Mouse (Mus musculus): Measurements from ENCODE around the gene Acat2. TPM values are rescaled to one million over a fixed set of nuclear protein-coding genes. Genes with fewer than 3 reads are reported as not detected.
"Not testable (repeated sequence)": the region's sequence is repeated elsewhere in the genome, so short reads cannot be mapped to it uniquely, and the experiment has no call there.

Gene Acat2
- polyA plus RNA-seq, 1 experiment from 2014 or later: 360 TPM

- ATAC-seq: no peak
- Histone ChIP-seq H3K4me1 (replicated peaks) (no peaks in the 10 kb centered on the region), H3K4me3 (replicated peaks) (no peak overlapping the region), H3K4me2 (replicated peaks) (no peak overlapping the region), H3K27ac (no peak overlapping the region), H3K36me3 (peaks cover 72% of the 10 kb centered on the region), H3K9ac (replicated peaks) (no peak overlapping the region), H3K9me3 (no peaks in the 10 kb centered on the region), H3K27me3 (no peaks in the 10 kb centered on the region)
- WGBS: 92% methylated on average over 5 of the region's 5 CpGs
Measured at GRCm38 (mm10) chr17:12949669-12950068, 10.9 kb downstream of the Acat2 start.

GRCm38 (mm10) chr17:12942459-12943162 is 17.9 kb downstream of the Acat2 start:
- peaks cover 46% of the 10 kb centered on the region for H3K36me3 ChIP-seq
- no peak overlapping the region for H3K27ac ChIP-seq
- peaks cover 10% of the 10 kb centered on the region for H3K4me1 ChIP-seq (replicated peaks)
- WGBS: 97% methylated on average over 6 of the region's 6 CpGs
- H3K4me2 ChIP-seq (replicated peaks): no peak overlapping the region
- H3K9me3 ChIP-seq: no peaks in the 10 kb centered on the region
- no peaks in the 10 kb centered on the region for H3K27me3 ChIP-seq
- ATAC-seq: no peak
- no peak overlapping the region for H3K4me3 ChIP-seq (replicated peaks)
- H3K9ac ChIP-seq (replicated peaks): no peak overlapping the region

- no peaks in the 10 kb centered on the region for H3K27me3 ChIP-seq
- no peak overlapping the region for H3K27ac ChIP-seq
- peaks cover 44% of the 10 kb centered on the region for H3K36me3 ChIP-seq
- H3K9ac ChIP-seq (replicated peaks): no peak overlapping the region
- 81% methylated on average over 8 of the region's 8 CpGs for WGBS
- ATAC-seq: no peak
- H3K4me1 ChIP-seq (replicated peaks): peaks cover 10% of the 10 kb centered on the region
- no peak overlapping the region for H3K4me3 ChIP-seq (replicated peaks)
- H3K4me2 ChIP-seq (replicated peaks): no peak overlapping the region
- no peaks in the 10 kb centered on the region for H3K9me3 ChIP-seq
Measured at GRCm38 (mm10) chr17:12941543-12942260, 18.8 kb downstream of the Acat2 start.

GRCm38 (mm10) chr17:12940151-12940805 is 20.3 kb downstream of the Acat2 start, which contains the start of gene Acat3:
Acat3 (minus strand) TSS chr17:12940600.
- Histone ChIP-seq H3K27me3 (no peaks in the 10 kb centered on the region), H3K4me1 (replicated peaks) (peaks cover 10% of the 10 kb centered on the region), H3K4me3 (replicated peaks) (peak within 1 kb of the TSS; percentile 18), H3K9me3 (no peaks in the 10 kb centered on the region), H3K4me2 (replicated peaks) (peak within 1 kb of the TSS; percentile 50), H3K9ac (replicated peaks) (peak within 1 kb of the TSS; percentile 36; the same call in 1 of the 2 replicates), H3K36me3 (peaks cover 31% of the 10 kb centered on the region), H3K27ac (no peak within 1 kb of the TSS)
- 15% methylated on average over 27 of the region's 27 CpGs for WGBS
- peak; percentile 75 for ATAC-seq

GRCm38 (mm10) chr17:12939377-12940148 is 21.0 kb downstream of the Acat2 start:
- Histone ChIP-seq H3K4me1 (replicated peaks) (peaks cover 10% of the 10 kb centered on the region), H3K4me2 (replicated peaks) (peak overlapping the region; percentile 50), H3K36me3 (peaks cover 24% of the 10 kb centered on the region)
- peak; percentile 74 for ATAC-seq
- not testable (repeated sequence) for H3K27me3 ChIP-seq; H3K4me3 ChIP-seq (replicated peaks); H3K9ac ChIP-seq (replicated peaks); H3K27ac ChIP-seq; H3K9me3 ChIP-seq
- 46% methylated on average over 2 of the region's 12 CpGs for WGBS

- no peak for ATAC-seq
- Histone ChIP-seq H3K36me3 (peaks cover 11% of the 10 kb centered on the region), H3K4me2 (replicated peaks) (no peak overlapping the region), H3K4me1 (replicated peaks) (peaks cover 10% of the 10 kb centered on the region), H3K9me3 (no peaks in the 10 kb centered on the region), H3K27me3 (no peaks in the 10 kb centered on the region), H3K27ac (no peak overlapping the region), H3K9ac (replicated peaks) (no peak overlapping the region), H3K4me3 (replicated peaks) (no peak overlapping the region)
- 25% methylated on average over 2 of the region's 2 CpGs for WGBS
Measured at GRCm38 (mm10) chr17:12938077-12938476, 22.5 kb downstream of the Acat2 start.

- no peak for ATAC-seq
- H3K27ac ChIP-seq: no peak overlapping the region
- 95% methylated on average over 2 of the region's 2 CpGs for WGBS
- peaks cover 5% of the 10 kb centered on the region for H3K36me3 ChIP-seq
- H3K9me3 ChIP-seq: no peaks in the 10 kb centered on the region
- no peak overlapping the region for H3K4me2 ChIP-seq (replicated peaks)
- peaks cover 10% of the 10 kb centered on the region for H3K4me1 ChIP-seq (replicated peaks)
- no peak overlapping the region for H3K4me3 ChIP-seq (replicated peaks)
- H3K9ac ChIP-seq (replicated peaks): no peak overlapping the region
- H3K27me3 ChIP-seq: no peaks in the 10 kb centered on the region
Measured at GRCm38 (mm10) chr17:12937412-12937970, 23.1 kb downstream of the Acat2 start.

- no peak overlapping the region for H3K4me2 ChIP-seq (replicated peaks)
- H3K9me3 ChIP-seq: no peaks in the 10 kb centered on the region
- H3K27ac ChIP-seq: no peak overlapping the region
- no peaks in the 10 kb centered on the region for H3K36me3 ChIP-seq
- no peak overlapping the region for H3K4me3 ChIP-seq (replicated peaks)
- no peaks in the 10 kb centered on the region for H3K27me3 ChIP-seq
- no peak overlapping the region for H3K9ac ChIP-seq (replicated peaks)
- H3K4me1 ChIP-seq (replicated peaks): peaks cover 10% of the 10 kb centered on the region
- 44% methylated on average over 4 of the region's 4 CpGs for WGBS
- ATAC-seq: no peak
Measured at GRCm38 (mm10) chr17:12935719-12936118, 24.8 kb downstream of the Acat2 start.

GRCm38 (mm10) chr17:12931576-12931975 is 29.0 kb downstream of the Acat2 start:
- not testable (repeated sequence) for H3K4me2 ChIP-seq (replicated peaks); H3K4me1 ChIP-seq (replicated peaks); H3K9ac ChIP-seq (replicated peaks); ATAC-seq; H3K9me3 ChIP-seq; H3K27me3 ChIP-seq; H3K27ac ChIP-seq; H3K4me3 ChIP-seq (replicated peaks)
- H3K36me3 ChIP-seq: peaks cover 12% of the 10 kb centered on the region
- WGBS: 83% methylated on average over 5 of the region's 5 CpGs

- peaks cover 65% of the 10 kb centered on the region for H3K36me3 ChIP-seq
- H3K9me3 ChIP-seq: no peaks in the 10 kb centered on the region
- 89% methylated on average over 8 of the region's 8 CpGs for WGBS
- no peaks in the 10 kb centered on the region for H3K27me3 ChIP-seq
- H3K4me3 ChIP-seq (replicated peaks): no peak overlapping the region
- no peaks in the 10 kb centered on the region for H3K4me1 ChIP-seq (replicated peaks)
- H3K4me2 ChIP-seq (replicated peaks): no peak overlapping the region
- no peak overlapping the region for H3K9ac ChIP-seq (replicated peaks)
- no peak overlapping the region for H3K27ac ChIP-seq
- no peak for ATAC-seq
Measured at GRCm38 (mm10) chr17:12925703-12926180, 34.8 kb downstream of the Acat2 start.

GRCm38 (mm10) chr17:12925001-12925400 is 35.5 kb downstream of the Acat2 start:
- no peak for ATAC-seq
- Histone ChIP-seq H3K27me3 (no peaks in the 10 kb centered on the region), H3K36me3 (peaks cover 72% of the 10 kb centered on the region), H3K4me2 (replicated peaks) (no peak overlapping the region), H3K27ac (no peak overlapping the region), H3K4me3 (replicated peaks) (no peak overlapping the region), H3K9me3 (no peaks in the 10 kb centered on the region), H3K4me1 (replicated peaks) (no peaks in the 10 kb centered on the region), H3K9ac (replicated peaks) (no peak overlapping the region)
- WGBS: 94% methylated on average over 3 of the region's 3 CpGs

All from midbrain, embryonic 13.5 days (tissue).